11 mouse cellular contexts compared by ENCODE assay signal in genomic region chr14:20587458-20587857, GRCm38 (mm10).
"Had no signal": no experiment of that assay in that cellular context is flagged by ENCODE, and none has a peak within 500 bp of the region (broad histone marks: within the 10 kb centered on the region; RNA-seq: fewer than 3 reads in every experiment).

No protein-coding gene starts in this region.

- DNase-seq: kidney, adult 18-20 months; kidney, postnatal 14 days; lung, embryonic 14.5 days; lung, postnatal 10 days; lung, postnatal 4 days; right cerebral cortex, postnatal 14 days had no signal

- H3K4me1 ChIP-seq: hindbrain, embryonic 15.5 days; kidney, embryonic 15.5 days; limb, embryonic 15.5 days; midbrain, embryonic 13.5 days had no signal

- H3K9me3 ChIP-seq: hindbrain, embryonic 15.5 days; kidney, embryonic 15.5 days; limb, embryonic 15.5 days; midbrain, embryonic 13.5 days had no signal

- H3K27ac ChIP-seq: hindbrain, embryonic 15.5 days; kidney, embryonic 15.5 days; left cerebral cortex, adult 2 months; limb, embryonic 15.5 days; midbrain, embryonic 13.5 days had no signal

- H3K27me3 ChIP-seq: hindbrain, embryonic 15.5 days; kidney, embryonic 15.5 days; limb, embryonic 15.5 days; midbrain, embryonic 13.5 days had no signal

- H3K4me3 ChIP-seq: hindbrain, embryonic 15.5 days; kidney, embryonic 15.5 days; left cerebral cortex, adult 2 months; limb, embryonic 15.5 days; midbrain, embryonic 13.5 days had no signal

- H3K9ac ChIP-seq: hindbrain, embryonic 15.5 days; kidney, embryonic 15.5 days; limb, embryonic 15.5 days; lung, embryonic 14.5 days; midbrain, embryonic 13.5 days had no signal

- H3K4me2 ChIP-seq: hindbrain, embryonic 15.5 days; kidney, embryonic 15.5 days; limb, embryonic 15.5 days; lung, embryonic 14.5 days; midbrain, embryonic 13.5 days had no signal

- ATAC-seq: midbrain, embryonic 13.5 days had no signal
